Mouse (Mus musculus) macrophage (primary cell): Measurements from ENCODE around the gene Dock6. TPM values are rescaled to one million over a fixed set of nuclear protein-coding genes. Genes with fewer than 3 reads are reported as not detected.

Source experiments
- polyA plus RNA-seq: library from polyadenylated mRNA; stranded (reverse); fragments of 250-400 nt; gene quantifications from 3 replicates; pipeline ENCODE4 v1.2.4, GENCODE M21; 2018; ENCODE audit warnings: inconsistent platforms

Dock6 gene
- polyA plus RNA-seq, 1 experiment from 2014 or later = 4.1 TPM

Other genes with a start within 250 kb of the Dock6 start
- gene Smarca4, start 236.5 kb downstream of the Dock6 start, polyA plus RNA-seq = 55.9 to 76.6 TPM (median 68.5 TPM) in 3 replicates
- 29.9 to 80.2 TPM (median 62.2 TPM) in 3 replicates for gene Ldlr, start 129.2 kb downstream of the Dock6 start, polyA plus RNA-seq
- gene Spc24, start 92.3 kb downstream of the Dock6 start, polyA plus RNA-seq = 0.45 to 5.8 TPM (median 3.0 TPM) in 3 replicates
- gene Kank2, start 53.9 kb downstream of the Dock6 start, polyA plus RNA-seq = 5.1 to 8.4 TPM (median 5.6 TPM) in 3 replicates
- gene Angptl8, start 17.1 kb downstream of the Dock6 start, polyA plus RNA-seq = not detected in 3 replicates
- gene Rab3d, start 65.6 kb upstream of the Dock6 start, polyA plus RNA-seq = 12.4 to 19.7 TPM (median 16.8 TPM) in 3 replicates
- gene Ccdc159, start 74.8 kb upstream of the Dock6 start, polyA plus RNA-seq = 0.63 to 1.3 TPM (median 1.1 TPM) in 3 replicates
- 14.3 to 71.0 TPM (median 48.2 TPM) in 3 replicates for gene Tmem205, start 74.9 kb upstream of the Dock6 start, polyA plus RNA-seq
- 0.36 to 1.4 TPM (median 0.91 TPM) in 3 replicates for gene Plppr2, start 84.4 kb upstream of the Dock6 start, polyA plus RNA-seq
- 5.2 to 6.3 TPM (median 5.4 TPM) in 3 replicates for gene Swsap1, start 103.1 kb upstream of the Dock6 start, polyA plus RNA-seq
- 5.3 to 6.7 TPM (median 6.5 TPM) in 3 replicates for gene Epor, start 110.9 kb upstream of the Dock6 start, polyA plus RNA-seq
- gene Rgl3, start 136.8 kb upstream of the Dock6 start, polyA plus RNA-seq = 1.8 to 2.4 TPM (median 2.3 TPM) in 3 replicates
- 0.10 to 0.13 TPM in 2 of 3 replicates, not detected in the other for gene Ccdc151, start 150.0 kb upstream of the Dock6 start, polyA plus RNA-seq
- 72.3 to 78.4 TPM (median 76.1 TPM) in 3 replicates for gene Prkcsh, start 150.2 kb upstream of the Dock6 start, polyA plus RNA-seq
- gene Elavl3, start 199.4 kb upstream of the Dock6 start, polyA plus RNA-seq = not detected in 3 replicates
- gene Gm49318, start 218.6 kb upstream of the Dock6 start, polyA plus RNA-seq = not detected in 3 replicates
- gene Zfp653, start 218.7 kb upstream of the Dock6 start, polyA plus RNA-seq = 4.3 to 7.0 TPM (median 5.2 TPM) in 3 replicates
- 8.1 to 14.7 TPM (median 10.0 TPM) in 3 replicates for gene Ecsit, start 232.8 kb upstream of the Dock6 start, polyA plus RNA-seq
- not detected in 3 replicates for gene Cnn1, start 246.6 kb upstream of the Dock6 start, polyA plus RNA-seq